Mouse (Mus musculus) bone marrow, adult 2 months (tissue): ENCODE data around the gene Wdr89. TPM values are rescaled to one million over a fixed set of nuclear protein-coding genes. Genes with fewer than 3 reads are reported as not detected.

ENCODE experiments used
- H3K27ac ChIP-seq: fragments of 200-500 bp; 2 replicates; pipeline ENCODE4 v1.5.1; 2012; ENCODE audit warnings: low read depth, mild to moderate bottlenecking, control low read depth, inconsistent platforms, low read length; ENCODE audit not compliant: control insufficient read depth, poor library complexity, insufficient read depth
- H3K4me1 ChIP-seq: fragments of 200-500 bp; 2 replicates; pipeline ENCODE4 v1.6.1; 2011; ENCODE audit warnings: low read length; ENCODE audit not compliant: control insufficient read depth, insufficient read depth
- H3K4me3 ChIP-seq: fragments of 200-500 bp; replicated peaks from 2 replicates; pipeline ENCODE3; 2011; ENCODE audit warnings: mild to moderate bottlenecking, low read depth, low read length, control low read depth; ENCODE audit not compliant: control insufficient read depth
- CTCF ChIP-seq: fragments of 200-500 bp; IDR thresholded peaks from 2 replicates; pipeline ENCODE4 v1.5.1; 2011; ENCODE audit warnings: low read length, control low read depth; ENCODE audit not compliant: control insufficient read depth, insufficient read depth
- POLR2A ChIP-seq: fragments of 200-500 bp; IDR thresholded peaks from 2 replicates; pipeline ENCODE4 v1.6.1; 2011; ENCODE audit warnings: low read depth, mild to moderate bottlenecking, control low read depth, low read length, borderline replicate concordance; ENCODE audit not compliant: control insufficient read depth
- WGBS: fragments of 180-500 bp; shearing (Covaris S2); methylation state at CpG from one replicate; pipeline ENCODE4 v1.1.7; 2018; 5-methylcytosine and 5-hydroxymethylcytosine counted together
- polyA plus RNA-seq: library from polyadenylated mRNA; stranded (reverse); fragments of >200 nt; gene quantifications from 2 replicates; pipeline ENCODE4 v1.2.4, GENCODE M21; 2011; ENCODE audit warnings: low replicate concordance; ENCODE audit not compliant: missing spikeins, insufficient read depth, insufficient read length

Wdr89 gene
- polyA plus RNA-seq, 1 experiment = 67.4 TPM

DNA sequence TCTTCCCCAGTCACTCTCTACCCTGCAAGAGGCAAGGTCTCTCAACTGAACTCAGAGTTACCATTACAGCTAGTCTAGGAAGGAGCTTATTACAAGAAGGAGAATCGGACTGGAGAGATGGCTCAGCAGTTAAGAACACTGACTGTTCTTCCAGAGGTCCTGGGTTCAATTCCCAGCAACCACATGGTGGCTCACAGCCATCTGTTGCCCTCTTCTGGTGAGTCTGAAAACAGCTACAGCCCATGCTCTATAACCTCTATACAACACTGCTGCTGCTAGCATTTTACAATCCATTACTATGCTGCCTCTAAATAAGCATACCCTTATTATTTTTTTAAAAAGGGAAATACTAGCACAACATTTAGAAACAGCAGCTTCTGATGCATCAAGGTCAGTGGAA, 23.6 kb downstream of the Wdr89 start:
- TF ChIP-seq CTCF (no peak), POLR2A (no peak)
- H3K4me1 ChIP-seq = no peaks in the 10 kb centered on the region
- no peak overlapping the region for H3K4me3 ChIP-seq
- no peak overlapping the region for H3K27ac ChIP-seq
- 72% methylated on average over 1 of the region's 1 CpGs for WGBS

GRCm38 (mm10) chr12:75641726-75642125, 27.6 kb downstream of the Wdr89 start:
- Histone ChIP-seq H3K27ac (no peak overlapping the region), H3K4me1 (peaks cover 4% of the 10 kb centered on the region), H3K4me3 (no peak overlapping the region)
- 90% methylated on average over 1 of the region's 1 CpGs for WGBS
- no peak for TF ChIP-seq CTCF

DNA sequence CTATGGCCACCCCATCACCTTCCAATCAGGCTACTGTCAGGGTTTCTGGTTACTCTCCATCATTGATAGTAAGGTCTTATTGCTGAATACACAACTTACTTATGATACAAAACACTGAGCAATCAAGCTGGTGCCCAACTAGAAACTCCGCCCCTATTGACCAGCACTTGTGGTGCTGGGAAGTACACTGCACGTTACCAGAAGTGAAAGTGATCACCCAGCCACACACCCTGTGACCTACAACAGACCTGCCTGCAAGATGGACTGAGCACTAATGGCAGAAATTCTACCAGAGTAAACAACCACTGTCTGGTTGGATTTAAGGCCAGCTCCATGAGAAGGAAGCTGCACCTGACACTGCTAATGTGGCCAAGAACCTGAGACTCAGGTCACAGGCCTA, 31.0 kb downstream of the Wdr89 start:
- WGBS = 63% methylated on average over 2 of the region's 2 CpGs
- no peak for TF ChIP-seq CTCF
- no peak for TF ChIP-seq POLR2A
- H3K4me1 ChIP-seq = peaks cover 4% of the 10 kb centered on the region
- H3K4me3 ChIP-seq = no peak overlapping the region
- H3K27ac ChIP-seq = no peak overlapping the region

GRCm38 (mm10) chr12:75637103-75637502, 32.2 kb downstream of the Wdr89 start:
- Histone ChIP-seq H3K4me1 (peaks cover 4% of the 10 kb centered on the region), H3K4me3 (no peak overlapping the region), H3K27ac (no peak overlapping the region)
- no peak for TF ChIP-seq CTCF
- TF ChIP-seq POLR2A = no peak
- 26% methylated on average over 3 of the region's 3 CpGs for WGBS

DNA sequence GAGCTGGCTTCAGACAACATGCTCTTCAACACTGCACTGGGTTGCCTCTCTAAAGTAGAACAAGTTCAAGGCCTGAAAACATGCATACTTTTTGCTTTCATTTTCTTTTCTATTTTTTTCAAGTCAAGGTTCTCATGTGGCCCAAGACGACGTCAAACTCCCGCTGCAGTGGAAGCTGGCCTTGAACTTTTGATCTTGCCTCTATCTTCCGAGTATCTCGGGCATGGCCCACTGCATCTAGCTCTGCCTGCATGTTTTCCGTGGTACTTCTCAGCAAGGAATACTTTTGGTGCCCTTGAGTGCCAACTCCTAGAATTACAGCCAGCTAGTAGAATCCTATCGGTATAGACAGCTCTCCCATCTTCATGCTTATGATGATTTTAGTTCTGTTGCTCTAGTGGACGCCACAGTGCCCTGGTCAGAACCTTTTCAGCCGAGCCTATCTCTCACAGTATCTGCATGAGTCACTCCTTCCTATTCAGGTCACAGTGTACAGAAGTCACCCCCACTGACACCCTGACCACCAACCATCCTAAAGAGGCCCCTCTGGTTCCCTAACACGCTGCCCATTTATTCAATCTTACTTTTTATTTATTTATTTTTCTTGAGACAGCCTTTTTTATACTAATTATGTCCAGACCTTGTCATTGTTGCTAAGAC, 33.4 kb downstream of the Wdr89 start:
- 74% methylated on average over 10 of the region's 10 CpGs for WGBS

DNA sequence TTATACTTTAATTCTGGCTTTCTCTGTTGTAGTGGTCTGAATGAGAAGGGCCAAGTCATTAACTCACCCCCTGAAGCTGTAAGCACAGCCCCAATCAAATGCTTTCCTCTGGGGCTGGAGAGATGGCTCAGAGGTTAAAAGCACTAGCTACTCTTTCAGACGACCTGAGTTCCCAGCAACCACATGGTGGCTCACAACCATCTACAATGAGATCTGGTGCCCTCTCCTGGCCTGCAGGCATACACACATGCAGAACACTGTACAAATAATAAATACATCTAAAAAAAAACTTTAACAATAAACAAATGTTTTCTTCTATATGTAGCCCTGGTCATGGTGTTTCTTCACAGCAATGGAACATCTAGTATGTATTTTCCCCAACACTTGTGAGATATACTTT, 39.7 kb downstream of the Wdr89 start:
- Histone ChIP-seq H3K4me1 (no peaks in the 10 kb centered on the region), H3K4me3 (no peak overlapping the region), H3K27ac (no peak overlapping the region)
- 73% methylated on average over 1 of the region's 1 CpGs for WGBS
- no peak for TF ChIP-seq CTCF
- no peak for TF ChIP-seq POLR2A

More for the DNA sequence above, 33.4 kb downstream of the Wdr89 start:
- TF ChIP-seq POLR2A (no peak), CTCF (no peak)
- Histone ChIP-seq H3K4me1 (peaks cover 4% of the 10 kb centered on the region), H3K4me3 (no peak overlapping the region), H3K27ac (no peak overlapping the region)

- Histone ChIP-seq H3K4me3 (no peak overlapping the region), H3K27ac (no peak overlapping the region), H3K4me1 (peaks cover 1% of the 10 kb centered on the region; the same call in 1 of the 2 replicates)
- 86% methylated on average over 5 of the region's 5 CpGs for WGBS
- TF ChIP-seq POLR2A (no peak), CTCF (no peak)
Observed at GRCm38 (mm10) chr12:75623292-75623691, 46.0 kb downstream of the Wdr89 start.

- Histone ChIP-seq H3K4me3 (no peak overlapping the region), H3K27ac (no peak overlapping the region), H3K4me1 (peaks cover 1% of the 10 kb centered on the region; the same call in 1 of the 2 replicates)
- TF ChIP-seq POLR2A = no peak
- no peak for TF ChIP-seq CTCF
- 34% methylated on average over 3 of the region's 3 CpGs for WGBS
Observed at GRCm38 (mm10) chr12:75622835-75623234, 46.5 kb downstream of the Wdr89 start.

DNA sequence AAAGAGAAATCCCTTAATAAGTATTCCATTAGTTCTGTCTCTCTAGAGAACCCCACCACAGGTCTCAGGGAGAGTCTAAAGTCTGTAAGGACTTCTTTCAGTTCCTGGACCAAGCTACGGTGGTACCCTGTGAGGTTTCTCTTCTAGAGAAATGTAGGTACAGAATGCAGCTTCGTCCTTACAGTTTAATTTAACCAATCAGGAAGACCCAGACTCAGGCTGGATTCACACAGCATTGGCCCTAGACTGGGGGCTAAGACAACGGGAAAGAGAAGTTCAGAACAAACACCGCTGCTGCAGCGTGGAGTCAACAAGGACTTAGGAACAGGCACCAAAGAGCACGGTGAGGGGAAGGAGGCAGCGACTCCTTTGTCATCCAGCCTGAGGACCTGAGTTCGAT, 52.5 kb downstream of the Wdr89 start:
- TF ChIP-seq CTCF = no peak
- no peak for TF ChIP-seq POLR2A
- no peak overlapping the region for H3K4me3 ChIP-seq
- H3K27ac ChIP-seq = no peak overlapping the region
- WGBS = 67% methylated on average over 8 of the region's 8 CpGs
- peaks cover 1% of the 10 kb centered on the region; the same call in 1 of the 2 replicates for H3K4me1 ChIP-seq
